Mouse (Mus musculus) E14TG2a.4 (cell line): ENCODE measurements around the gene Iqgap2.

ENCODE experiments used
- CTCF ChIP-seq: conservative IDR thresholded peaks from 2 replicates; pipeline ENCODE4 v1.5.1; 2014; ENCODE audit warnings: low read length
- NANOG ChIP-seq: IDR thresholded peaks from 2 replicates; pipeline ENCODE4 v1.6.1; 2014; ENCODE audit warnings: borderline replicate concordance, low read length, mixed read lengths

DNA sequence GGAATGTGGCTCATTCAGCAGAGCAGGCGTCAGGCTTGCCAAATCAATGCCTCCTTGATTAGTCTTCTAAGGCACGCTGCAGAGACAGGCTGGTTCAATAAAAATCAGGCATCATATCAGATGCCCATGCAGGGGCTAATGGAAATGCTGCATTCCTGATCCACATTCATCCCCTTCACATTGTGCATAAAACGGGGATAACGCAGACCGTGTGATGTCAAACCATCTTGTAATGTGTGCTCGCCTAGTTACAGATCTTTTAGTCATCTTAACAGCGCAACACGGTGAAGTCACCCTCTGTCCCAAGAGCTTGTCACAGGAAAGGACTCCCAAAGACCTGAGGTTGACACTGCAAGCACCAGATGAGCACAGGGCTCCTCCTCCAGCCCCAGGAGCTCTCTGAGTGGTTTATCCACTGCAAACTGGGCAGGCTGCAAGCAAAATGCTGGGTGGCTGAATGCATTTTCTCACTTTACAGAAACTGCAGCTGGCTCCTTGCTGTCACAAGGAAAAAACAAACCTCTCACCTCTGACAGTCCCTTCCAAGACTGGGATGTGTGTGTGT, 1.7 kb downstream of the Iqgap2 start:
- TF ChIP-seq CTCF (no peak), NANOG (no peak)
